Mouse (Mus musculus) left cerebral cortex, adult 2 months (tissue): ENCODE data around the gene Hoxc4. TPM values are rescaled to one million over a fixed set of nuclear protein-coding genes. Genes with fewer than 3 reads are reported as not detected.

Experiments
- DNase-seq, 2 experiments: peaks; one replicate each; pipeline ENCODE4 v3.0.0; 2021 to 2022; ENCODE audit warnings: low spot score in 2 of 2, mixed read lengths in 1 of 2; ENCODE audit errors: extremely low spot score in 1 of 2
- H3K27ac ChIP-seq: fragments of 200-600 bp; 2 replicates; pipeline ENCODE4 v1.8.1; 2022
- H3K4me3 ChIP-seq: fragments of 200-600 bp; 2 replicates; pipeline ENCODE4 v1.8.1; 2022
- CTCF ChIP-seq: fragments of 200-600 bp; IDR thresholded peaks from 2 replicates; pipeline ENCODE4 v1.8.1; 2022; ENCODE audit warnings: antibody characterized with exemption, mild to moderate bottlenecking, moderate library complexity
- intact Hi-C: fragments of 180-260 bp; cut with DNase I; formaldehyde crosslinking; loops from one replicate; pipeline ENCODE4 v1.15.1; 2025
- total RNA-seq, 2 experiments: library from RNA; stranded (reverse); gene quantifications; 2 replicates each; pipeline ENCODE4 v1.2.3; 2021

Gene Hoxc4
- total RNA-seq, 2 experiments from 2014 or later: not detected

GRCm38 (mm10) chr15:103015406-103016166, 3.1 kb upstream of the Hoxc4 start:
- DNase-seq: no peak
- no peak overlapping the region for H3K27ac ChIP-seq
- intact Hi-C loops: loop anchor here (10.0 kb wide), 1 partner anchor 299 kb away; the partner anchor contains the start of gene Gpr84
- H3K4me3 ChIP-seq: no peak overlapping the region
- TF ChIP-seq CTCF: no peak

- intact Hi-C loops: no loop called here
- Histone ChIP-seq H3K4me3 (no peak overlapping the region), H3K27ac (no peak overlapping the region)
- no peak for TF ChIP-seq CTCF
- DNase-seq: no peak
Observed at GRCm38 (mm10) chr15:103020899-103021418, 2.2 kb downstream of the Hoxc4 start.

- intact Hi-C loops: no loop called here
- no peak overlapping the region for H3K4me3 ChIP-seq
- H3K27ac ChIP-seq: no peak overlapping the region
- TF ChIP-seq CTCF: no peak
- DNase-seq: no peak
Observed at GRCm38 (mm10) chr15:103021544-103021943, 2.8 kb downstream of the Hoxc4 start.

GRCm38 (mm10) chr15:103024131-103024530, 5.4 kb downstream of the Hoxc4 start:
- intact Hi-C loops: no loop called here
- TF ChIP-seq CTCF: no peak
- no peak for DNase-seq
- Histone ChIP-seq H3K27ac (no peak overlapping the region), H3K4me3 (no peak overlapping the region)

- H3K4me3 ChIP-seq: no peak overlapping the region
- intact Hi-C loops: no loop called here
- no peak for TF ChIP-seq CTCF
- no peak overlapping the region for H3K27ac ChIP-seq
- DNase-seq: no peak
Observed at GRCm38 (mm10) chr15:103027266-103028235, 8.8 kb downstream of the Hoxc4 start.

GRCm38 (mm10) chr15:103028916-103029512, 10.3 kb downstream of the Hoxc4 start:
- intact Hi-C loops: no loop called here
- H3K4me3 ChIP-seq: no peak overlapping the region
- DNase-seq: no peak
- no peak overlapping the region for H3K27ac ChIP-seq
- TF ChIP-seq CTCF: no peak

GRCm38 (mm10) chr15:103030142-103030541, 11.4 kb downstream of the Hoxc4 start:
- DNase-seq: no peak
- Histone ChIP-seq H3K4me3 (no peak overlapping the region), H3K27ac (no peak overlapping the region)
- TF ChIP-seq CTCF: no peak
- intact Hi-C loops: no loop called here

- Histone ChIP-seq H3K27ac (no peak overlapping the region), H3K4me3 (no peak overlapping the region)
- intact Hi-C loops: no loop called here
- no peak for DNase-seq
- no peak for TF ChIP-seq CTCF
Observed at GRCm38 (mm10) chr15:103032167-103032566, 13.4 kb downstream of the Hoxc4 start.

- TF ChIP-seq CTCF: no peak
- H3K4me3 ChIP-seq: no peak overlapping the region
- intact Hi-C loops: no loop called here
- no peak for DNase-seq
- H3K27ac ChIP-seq: no peak overlapping the region
Observed at GRCm38 (mm10) chr15:103032646-103033575, 14.2 kb downstream of the Hoxc4 start.

GRCm38 (mm10) chr15:103034043-103034806, 15.5 kb downstream of the Hoxc4 start:
- intact Hi-C loops: no loop called here
- TF ChIP-seq CTCF: no peak
- no peak for DNase-seq
- H3K27ac ChIP-seq: no peak overlapping the region
- no peak overlapping the region for H3K4me3 ChIP-seq
